Mouse (Mus musculus) liver, adult (tissue): Measurements from ENCODE around the gene Gxylt2.

Source experiments
- GATA4 ChIP-seq: IDR thresholded peaks from 2 replicates; pipeline ENCODE4 v1.6.1; 2014; ENCODE audit warnings: mild to moderate bottlenecking, low read length; ENCODE audit not compliant: insufficient replicate concordance

The Gxylt2 gene

GRCm38 (mm10) chr6:100847264-100847663, 142.7 kb downstream of the Gxylt2 start:
- TF ChIP-seq GATA4 = no peak

DNA sequence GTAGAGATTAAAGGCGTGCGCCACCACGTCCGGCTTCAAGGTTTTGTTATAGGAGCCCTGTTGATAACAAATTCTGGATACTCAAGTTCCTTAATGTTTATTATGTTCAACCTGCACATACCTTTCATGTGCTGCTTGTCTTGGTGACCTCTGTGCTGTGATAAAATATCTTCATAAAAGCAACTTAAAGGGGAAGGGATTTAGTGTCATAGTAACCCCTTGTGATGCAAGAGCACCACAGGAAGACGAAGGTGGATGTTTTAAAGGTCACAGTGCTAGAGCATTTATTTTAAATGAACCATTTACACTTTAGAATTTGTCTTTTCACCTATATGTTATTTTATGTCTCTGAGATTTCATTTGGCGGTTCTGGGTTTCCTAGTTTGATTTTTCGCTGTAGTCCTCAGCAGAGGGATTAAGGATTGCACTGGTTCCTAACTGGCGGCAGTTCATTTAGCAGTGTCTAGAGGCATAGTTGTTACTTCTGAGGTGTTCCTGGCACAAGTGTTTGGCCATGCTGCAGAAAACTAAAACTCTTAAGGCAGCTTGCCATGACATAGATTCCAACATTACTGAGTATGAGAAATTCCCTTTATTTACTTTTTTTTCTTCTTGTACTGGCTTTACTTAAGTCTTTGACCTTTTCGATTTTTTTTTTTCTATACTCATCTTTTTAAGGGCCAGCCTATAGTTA, 144.3 kb downstream of the Gxylt2 start:
- TF ChIP-seq GATA4 = no peak

DNA sequence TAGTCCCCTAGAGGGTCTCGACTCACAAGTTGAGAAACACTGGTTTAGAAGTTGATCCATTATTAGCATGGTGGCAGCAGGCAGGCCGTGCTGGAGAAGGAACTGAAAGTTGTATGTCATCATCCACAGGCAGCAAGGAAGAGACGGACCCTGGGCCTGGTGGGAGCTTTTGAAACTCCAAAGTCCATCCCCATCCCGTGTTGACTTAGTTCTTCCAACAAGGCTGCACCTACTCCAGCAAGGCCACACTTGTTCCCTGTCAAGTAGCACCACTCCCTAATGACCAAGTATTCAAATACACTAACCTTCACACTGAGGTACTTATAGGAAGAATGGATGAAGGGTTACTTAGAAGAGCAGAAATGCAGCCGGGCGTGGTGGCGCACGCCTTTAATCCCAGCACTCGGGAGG, 146.1 kb downstream of the Gxylt2 start:
- TF ChIP-seq GATA4 = no peak

GRCm38 (mm10) chr6:100851083-100851482, 146.5 kb downstream of the Gxylt2 start:
- TF ChIP-seq GATA4 = no peak
